Comparison of ENCODE assay signal across 19 mouse cellular contexts in the genomic region with DNA sequence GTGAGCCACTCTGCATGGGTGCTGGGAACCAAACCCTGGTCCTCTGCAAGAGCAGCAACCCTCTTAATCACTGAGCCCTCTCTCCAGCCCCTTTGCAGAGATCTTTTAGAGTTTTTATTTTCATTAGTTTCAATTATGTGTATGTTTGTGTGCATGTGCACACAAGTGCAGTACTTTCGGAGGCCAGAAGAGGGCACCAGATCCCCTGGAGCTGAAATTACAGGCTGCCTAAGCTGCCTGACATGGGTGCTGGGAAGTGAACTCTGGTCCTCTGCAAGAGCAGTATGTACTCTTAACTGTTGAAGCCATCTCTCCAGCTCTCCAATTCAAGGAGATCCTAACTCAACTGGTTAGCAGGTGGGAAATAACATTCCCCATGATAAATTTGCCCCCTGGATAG. TPM values are rescaled to one million over a fixed set of nuclear protein-coding genes. Genes with fewer than 3 reads are reported as not detected.
DNase-seq lines count a peak whose midpoint lies in the region; ATAC-seq and TF ChIP-seq lines count a peak whose summit lies in the region.
"Had no signal": no experiment of that assay in that cellular context is flagged by ENCODE, and none has a peak within 500 bp of the region (broad histone marks: within the 10 kb centered on the region; RNA-seq: fewer than 3 reads in every experiment).

No protein-coding gene starts in this region.

- peaks cover 13% of the 10 kb centered on the region for H3K27me3 ChIP-seq in kidney, postnatal 0 days (ENCODE audit: insufficient read depth, low read length)
- H3K27me3 ChIP-seq in testis, adult 2 months (ENCODE audit: control insufficient read depth, insufficient read depth, low read length): no peaks in the 10 kb centered on the region

- no peak for TF ChIP-seq POLR2A in testis, adult 2 months (IDR thresholded peaks at IDR 0.05; ENCODE audit: control insufficient read depth, low read depth, low read length)

- H3K9ac ChIP-seq in kidney, postnatal 0 days (ENCODE audit: low read depth, low read length): no peak overlapping the region
- H3K9ac ChIP-seq: liver, embryonic 15.5 days; midbrain, embryonic 15.5 days; neural tube, embryonic 12.5 days had no signal

- H3K4me3 ChIP-seq in kidney, postnatal 0 days (replicated peaks; ENCODE audit: low read depth, low read length): no peak overlapping the region
- no peak overlapping the region for H3K4me3 ChIP-seq in testis, adult 2 months (ENCODE audit: control insufficient read depth, low read depth, low read length)
- H3K4me3 ChIP-seq: embryonic facial prominence, embryonic 10.5 days; liver, embryonic 15.5 days; midbrain, embryonic 15.5 days; neural tube, embryonic 12.5 days had no signal

- H3K4me2 ChIP-seq in kidney, postnatal 0 days (ENCODE audit: low read length): no peak overlapping the region
- H3K4me2 ChIP-seq: heart, embryonic 11.5 days; liver, embryonic 15.5 days; midbrain, embryonic 15.5 days; neural tube, embryonic 12.5 days had no signal

- no peaks in the 10 kb centered on the region for H3K36me3 ChIP-seq in kidney, postnatal 0 days (ENCODE audit: insufficient read depth, low read length)
- H3K36me3 ChIP-seq in testis, adult 2 months (ENCODE audit: control insufficient read depth, insufficient read depth, low read length): no peaks in the 10 kb centered on the region
- H3K36me3 ChIP-seq: embryonic facial prominence, embryonic 10.5 days; liver, embryonic 15.5 days; midbrain, embryonic 15.5 days; neural tube, embryonic 12.5 days had no signal

- peak; percentile 23; the same call in 1 of the 2 replicates for TF ChIP-seq CTCF in kidney, postnatal 0 days (IDR thresholded peaks at IDR 0.05; ENCODE audit: low read depth)
- peak; percentile 60; the same call in 1 of the 2 replicates for TF ChIP-seq CTCF in testis, adult 2 months (IDR thresholded peaks at IDR 0.05; ENCODE audit: control insufficient read depth, insufficient read depth, insufficient replicate concordance, low read depth, low read length)

- WGBS in kidney, postnatal 0 days: 97% methylated on average over 1 of the region's 1 CpGs

- ATAC-seq in kidney, postnatal 0 days (replicated peaks; ENCODE audit: low FRiP score, low read depth): no peak
- ATAC-seq: midbrain, embryonic 15.5 days had no signal

- no peaks in the 10 kb centered on the region for H3K9me3 ChIP-seq in kidney, postnatal 0 days (replicated peaks; ENCODE audit: low read length)
- H3K9me3 ChIP-seq: liver, embryonic 15.5 days; midbrain, embryonic 15.5 days had no signal

- H3K27ac ChIP-seq in kidney, postnatal 0 days: no peak overlapping the region
- no peak overlapping the region for H3K27ac ChIP-seq in testis, adult 2 months (ENCODE audit: control insufficient read depth, insufficient read depth, low read depth, low read length)
- H3K27ac ChIP-seq: embryonic facial prominence, embryonic 10.5 days; liver, embryonic 15.5 days; midbrain, embryonic 15.5 days; neural tube, embryonic 12.5 days had no signal

- no peak for DNase-seq in kidney, postnatal 0 days (ENCODE audit: low spot score)
- no peak for DNase-seq in kidney, adult 11 months
- DNase-seq in testis, postnatal 14 days (ENCODE audit: low spot score): no peak
- peak; percentile 19 for DNase-seq in NIH3T3 (ENCODE audit: low read depth)
- no peak for DNase-seq in adrenal gland, adult 2 months
- no peak for DNase-seq in adrenal gland, adult (ENCODE audit: inconsistent age in 2 of 2, low spot score in 1 of 2)
- DNase-seq: cerebellum, adult 11 months; cerebellum, postnatal 36 days; gastrocnemius, postnatal 10 days; heart, postnatal 36 days; kidney, postnatal 14 days; right cerebral cortex, postnatal 14 days; thymus, adult 18-20 months had no signal

- H3K4me1 ChIP-seq in kidney, postnatal 0 days (replicated peaks; ENCODE audit: insufficient read depth, low read length): peaks cover 6% of the 10 kb centered on the region; the same call in 1 of the 2 replicates
- peaks cover 6% of the 10 kb centered on the region for H3K4me1 ChIP-seq in testis, adult 2 months (ENCODE audit: control insufficient read depth, insufficient read depth, low read length)

RNA-seq across cellular contexts. Expression of a gene that starts 33.1 kb away (rescaled TPM):
- 7.6 and 9.5 TPM in 2 replicates for polyA plus RNA-seq in kidney, postnatal 0 days (2015; fragmentation: Nextera tagmentation; extraction: Ambion mirVana)
- 58.8 and 83.2 TPM in 2 replicates for polyA plus RNA-seq in testis, adult 2 months (2012; rRNA removed)
- total RNA-seq in adrenal gland, adult 2 months (2021): 1 to 10 TPM in 1 of 2 experiments, under 1 TPM in 1; 0.37 to 1.3 TPM
- 2.2 TPM in 2 replicates for polyA plus RNA-seq in adrenal gland, adult 2 months (2012; rRNA removed)

RNA-seq across cellular contexts. Expression of a gene that starts 33.3 kb away (rescaled TPM):
- polyA plus RNA-seq in kidney, postnatal 0 days (2015; fragmentation: Nextera tagmentation; extraction: Ambion mirVana): 467 and 479 TPM in 2 replicates
- 379 and 426 TPM in 2 replicates for polyA plus RNA-seq in testis, adult 2 months (2012; rRNA removed)
- total RNA-seq in adrenal gland, adult 2 months (2021): 100 to 1,000 TPM; 259 to 280 TPM
- 118 and 138 TPM in 2 replicates for polyA plus RNA-seq in adrenal gland, adult 2 months (2012; rRNA removed)

RNA-seq across cellular contexts. Expression of a gene that starts 52.8 kb away (rescaled TPM):
- polyA plus RNA-seq in kidney, postnatal 0 days (2015; fragmentation: Nextera tagmentation; extraction: Ambion mirVana): 255 and 280 TPM in 2 replicates
- 73.9 and 77.5 TPM in 2 replicates for polyA plus RNA-seq in testis, adult 2 months (2012; rRNA removed)
- total RNA-seq in adrenal gland, adult 2 months (2021): 100 to 1,000 TPM; 247 to 264 TPM
- 301 and 316 TPM in 2 replicates for polyA plus RNA-seq in adrenal gland, adult 2 months (2012; rRNA removed)
